Mouse (Mus musculus) small intestine, adult 2 months (tissue): ENCODE data around the gene Cemip2. TPM values are rescaled to one million over a fixed set of nuclear protein-coding genes. Genes with fewer than 3 reads are reported as not detected.

ENCODE experiments used
- H3K27ac ChIP-seq: fragments of 200-500 bp; 2 replicates; pipeline ENCODE4 v1.5.1; 2012; ENCODE audit warnings: low read depth, low read length, control low read depth, inconsistent platforms; ENCODE audit not compliant: insufficient read depth
- H3K27me3 ChIP-seq: fragments of 200-500 bp; 2 replicates; pipeline ENCODE4 v1.6.1; 2012; ENCODE audit warnings: mild to moderate bottlenecking, moderate library complexity, low read length, inconsistent platforms; ENCODE audit not compliant: control insufficient read depth, insufficient read depth
- H3K36me3 ChIP-seq: fragments of 200-500 bp; 2 replicates; pipeline ENCODE4 v1.6.1; 2012; ENCODE audit warnings: mild to moderate bottlenecking, low read length, control low read depth, inconsistent platforms; ENCODE audit not compliant: control insufficient read depth, insufficient read depth
- H3K4me1 ChIP-seq: fragments of 200-500 bp; 2 replicates; pipeline ENCODE4 v1.6.1; 2012; ENCODE audit warnings: low read length, inconsistent platforms, mixed read lengths; ENCODE audit not compliant: control insufficient read depth, insufficient read depth, insufficient read length
- H3K4me3 ChIP-seq: fragments of 200-500 bp; 2 replicates; pipeline ENCODE4 v1.5.1; 2012; ENCODE audit warnings: low read depth, mild to moderate bottlenecking, control low read depth, inconsistent platforms, low read length, moderate library complexity
- CTCF ChIP-seq: fragments of 200-500 bp; IDR thresholded peaks from 2 replicates; pipeline ENCODE4 v1.5.1; 2012; ENCODE audit warnings: low read depth, mild to moderate bottlenecking, control low read depth, inconsistent platforms, low read length, moderate library complexity, mixed read lengths; ENCODE audit not compliant: insufficient replicate concordance, insufficient read length; ENCODE audit errors: extremely low read depth
- POLR2A ChIP-seq: fragments of 200-500 bp; IDR thresholded peaks from 2 replicates; pipeline ENCODE4 v1.6.1; 2012; ENCODE audit warnings: low read depth, mild to moderate bottlenecking, control low read depth, inconsistent platforms, low read length, moderate library complexity
- WGBS: fragments of 180-500 bp; shearing (Covaris S2); methylation state at CpG from one replicate; pipeline ENCODE4 v1.1.7; 2018; 5-methylcytosine and 5-hydroxymethylcytosine counted together
- polyA plus RNA-seq: library from polyadenylated mRNA; depleted of rRNA; stranded (reverse); fragments of >200 nt; gene quantifications from 2 replicates; pipeline ENCODE4 v1.2.3, GENCODE M21; 2012

Cemip2 gene
- polyA plus RNA-seq, 1 experiment: 3.8 TPM

- Histone ChIP-seq H3K36me3 (peaks cover 47% of the 10 kb centered on the region), H3K4me1 (peaks cover 7% of the 10 kb centered on the region; the same call in 1 of the 2 replicates), H3K27me3 (no peaks in the 10 kb centered on the region), H3K27ac (no peak overlapping the region), H3K4me3 (no peak overlapping the region)
- WGBS: 96% methylated on average over 5 of the region's 5 CpGs
- TF ChIP-seq POLR2A (no peak), CTCF (no peak)
Observed at GRCm38 (mm10) chr19:21810135-21810534, 32.0 kb downstream of the Cemip2 start.

- H3K27ac ChIP-seq: no peak overlapping the region
- peaks cover 4% of the 10 kb centered on the region; the same call in 1 of the 2 replicates for H3K4me1 ChIP-seq
- H3K4me3 ChIP-seq: no peak overlapping the region
- H3K36me3 ChIP-seq: peaks cover 53% of the 10 kb centered on the region
- 80% methylated on average over 13 of the region's 13 CpGs for WGBS
- TF ChIP-seq POLR2A: no peak
- no peak for TF ChIP-seq CTCF
- no peaks in the 10 kb centered on the region for H3K27me3 ChIP-seq
Observed at GRCm38 (mm10) chr19:21813560-21813959, 35.4 kb downstream of the Cemip2 start.

- H3K27me3 ChIP-seq: no peaks in the 10 kb centered on the region
- H3K36me3 ChIP-seq: peaks cover 52% of the 10 kb centered on the region
- H3K4me1 ChIP-seq: peaks cover 4% of the 10 kb centered on the region; the same call in 1 of the 2 replicates
- 25% methylated on average over 8 of the region's 8 CpGs for WGBS
- no peak overlapping the region for H3K27ac ChIP-seq
- TF ChIP-seq CTCF: no peak
- TF ChIP-seq POLR2A: no peak
- no peak overlapping the region for H3K4me3 ChIP-seq
Observed at GRCm38 (mm10) chr19:21814433-21815020, 36.4 kb downstream of the Cemip2 start.

- Histone ChIP-seq H3K27me3 (no peaks in the 10 kb centered on the region), H3K27ac (no peak overlapping the region), H3K4me1 (peaks cover 4% of the 10 kb centered on the region; the same call in 1 of the 2 replicates), H3K36me3 (peaks cover 53% of the 10 kb centered on the region), H3K4me3 (no peak overlapping the region)
- 85% methylated on average over 4 of the region's 4 CpGs for WGBS
- TF ChIP-seq POLR2A (no peak), CTCF (no peak)
Observed at GRCm38 (mm10) chr19:21816260-21816659, 38.1 kb downstream of the Cemip2 start.

GRCm38 (mm10) chr19:21818021-21818725, 40.0 kb downstream of the Cemip2 start:
- WGBS: 83% methylated on average over 14 of the region's 14 CpGs
- peaks cover 4% of the 10 kb centered on the region; the same call in 1 of the 2 replicates for H3K4me1 ChIP-seq
- no peaks in the 10 kb centered on the region for H3K27me3 ChIP-seq
- peaks cover 45% of the 10 kb centered on the region for H3K36me3 ChIP-seq
- TF ChIP-seq POLR2A: no peak
- TF ChIP-seq CTCF: no peak
- peak overlapping the region; percentile 61 for H3K27ac ChIP-seq
- no peak overlapping the region for H3K4me3 ChIP-seq

- no peak for TF ChIP-seq CTCF
- no peak for TF ChIP-seq POLR2A
- peaks cover 1% of the 10 kb centered on the region; the same call in 1 of the 2 replicates for H3K4me1 ChIP-seq
- no peak overlapping the region for H3K4me3 ChIP-seq
- H3K27me3 ChIP-seq: no peaks in the 10 kb centered on the region
- H3K36me3 ChIP-seq: peaks cover 45% of the 10 kb centered on the region
- H3K27ac ChIP-seq: no peak overlapping the region
- WGBS: 51% methylated on average over 5 of the region's 5 CpGs
Observed at GRCm38 (mm10) chr19:21819585-21819984, 41.4 kb downstream of the Cemip2 start.

- H3K4me3 ChIP-seq: no peak overlapping the region
- TF ChIP-seq POLR2A: no peak
- no peak for TF ChIP-seq CTCF
- no peaks in the 10 kb centered on the region for H3K27me3 ChIP-seq
- WGBS: 69% methylated on average over 4 of the region's 4 CpGs
- H3K36me3 ChIP-seq: peaks cover 47% of the 10 kb centered on the region
- no peak overlapping the region for H3K27ac ChIP-seq
- H3K4me1 ChIP-seq: no peaks in the 10 kb centered on the region
Observed at GRCm38 (mm10) chr19:21820126-21820525, 42.0 kb downstream of the Cemip2 start.
